Mouse (Mus musculus) limb, embryonic 11.5 days (tissue): ENCODE results near the gene Rec114. TPM values are rescaled to one million over a fixed set of nuclear protein-coding genes. Genes with fewer than 3 reads are reported as not detected.

Source experiments
- ATAC-seq: fragments of 200-750 bp; cut with Nextera tagmentation; 2 replicates; pipeline ENCODE4 v1.8.0; 2017; ENCODE audit warnings: low read depth; ENCODE audit not compliant: insufficient number of reproducible peaks, low FRiP score, low TSS enrichment
- DNase-seq: peaks from one replicate; pipeline ENCODE4 v3.0.0-alpha.2; 2015; ENCODE audit warnings: low spot score
- H3K27ac ChIP-seq: fragments of 300-500 bp; sonication (generic); replicated peaks from 2 replicates; pipeline ENCODE4 v1.5.1; 2014; ENCODE audit warnings: low read depth, mild to moderate bottlenecking, low read length
- H3K27me3 ChIP-seq: fragments of 300-500 bp; sonication (generic); 2 replicates; pipeline ENCODE4 v1.6.1; 2014; ENCODE audit warnings: mild to moderate bottlenecking, low read length, mixed read lengths; ENCODE audit not compliant: control insufficient read depth, insufficient read depth
- H3K36me3 ChIP-seq: fragments of 300-500 bp; sonication (generic); 2 replicates; pipeline ENCODE4 v1.6.1; 2014; ENCODE audit warnings: mild to moderate bottlenecking, low read length, moderate library complexity, mixed read lengths; ENCODE audit not compliant: control insufficient read depth, insufficient read depth
- H3K4me1 ChIP-seq: fragments of 300-500 bp; sonication (generic); 2 replicates; pipeline ENCODE4 v1.6.1; 2014; ENCODE audit warnings: low read length, mixed read lengths; ENCODE audit not compliant: control insufficient read depth, insufficient read depth
- H3K4me2 ChIP-seq: fragments of 300-500 bp; sonication (generic); 2 replicates; pipeline ENCODE4 v1.6.1; 2014; ENCODE audit warnings: low read depth, mild to moderate bottlenecking, moderate library complexity; ENCODE audit not compliant: severe bottlenecking
- H3K4me3 ChIP-seq: fragments of 300-500 bp; sonication (generic); 2 replicates; pipeline ENCODE4 v1.5.1; 2014; ENCODE audit warnings: low read depth, low read length
- H3K9ac ChIP-seq: fragments of 300-500 bp; sonication (generic); 2 replicates; pipeline ENCODE4 v1.6.1; 2014; ENCODE audit warnings: mild to moderate bottlenecking, low read length
- H3K9me3 ChIP-seq: fragments of 300-500 bp; sonication (generic); 2 replicates; pipeline ENCODE4 v1.6.1; 2016; ENCODE audit warnings: low read length; ENCODE audit not compliant: control insufficient read depth
- WGBS: fragments of 180-500 bp; shearing (Covaris S2); extraction: QIAGEN DNeasy Blood & Tissue Kit; methylation state at CpG from one replicate; pipeline ENCODE4 v1.1.7; 2014; 5-methylcytosine and 5-hydroxymethylcytosine counted together
- polyA plus RNA-seq: library from polyadenylated mRNA; unstranded; fragments of >200 nt; fragmentation: Nextera tagmentation; extraction: Ambion mirVana; gene quantifications from 2 replicates; pipeline ENCODE4 v1.2.1, GENCODE M21; 2014

Rec114 gene
- polyA plus RNA-seq, 1 experiment from 2014 or later = 1.4 TPM

DNA sequence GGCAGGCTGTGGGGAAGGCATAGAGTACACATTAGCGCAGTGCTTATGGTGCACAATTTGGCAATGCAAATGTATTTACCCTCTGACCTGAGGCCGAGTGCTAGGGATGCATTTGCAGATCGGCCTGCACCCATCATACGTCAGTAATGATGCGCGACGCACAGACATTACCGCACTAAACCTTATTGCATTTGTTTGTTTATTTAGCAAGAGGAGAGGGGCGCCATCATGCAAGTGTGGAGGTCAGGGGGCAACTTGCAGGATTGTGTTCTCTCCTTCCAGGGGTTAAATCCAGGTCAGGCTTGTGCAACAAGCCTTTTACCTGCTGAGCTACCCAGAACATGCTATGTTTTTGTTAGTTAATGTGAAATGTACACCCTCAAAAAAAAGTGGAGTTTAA, 76.5 kb downstream of the Rec114 start:
- no peaks in the 10 kb centered on the region for H3K4me1 ChIP-seq
- ATAC-seq (no peak), DNase-seq (no peak)
- H3K4me2 ChIP-seq = no peak overlapping the region
- H3K4me3 ChIP-seq = no peak overlapping the region
- H3K9ac ChIP-seq = no peak overlapping the region
- no peaks in the 10 kb centered on the region for H3K9me3 ChIP-seq
- no peaks in the 10 kb centered on the region for H3K27me3 ChIP-seq
- H3K27ac ChIP-seq = no peak overlapping the region
- peaks cover 5% of the 10 kb centered on the region; the same call in 1 of the 2 replicates for H3K36me3 ChIP-seq
- WGBS = 53% methylated on average over 9 of the region's 9 CpGs

DNA sequence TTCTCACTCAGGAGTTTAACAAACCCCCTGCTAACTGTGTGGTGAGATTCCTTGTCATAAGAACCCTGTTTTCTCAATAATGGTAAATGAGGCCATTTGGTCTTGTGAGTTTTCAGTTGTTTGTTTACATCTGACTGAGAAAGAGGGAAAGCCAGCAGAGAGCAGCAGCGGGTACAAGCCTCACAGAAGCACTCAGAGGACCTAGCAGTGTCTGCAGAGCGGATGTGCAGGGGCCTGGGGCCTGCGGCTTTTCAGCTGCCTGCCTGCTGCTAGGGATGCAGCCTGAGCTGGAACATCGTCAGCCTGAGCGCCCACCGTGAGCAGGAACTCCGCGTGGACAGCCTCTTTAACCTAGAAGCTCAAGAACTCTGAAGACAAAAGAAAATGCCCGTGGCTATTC, 77.6 kb downstream of the Rec114 start:
- ATAC-seq (no peak), DNase-seq (no peak)
- no peak overlapping the region for H3K4me2 ChIP-seq
- WGBS = 54% methylated on average over 9 of the region's 9 CpGs
- H3K4me1 ChIP-seq = no peaks in the 10 kb centered on the region
- H3K27me3 ChIP-seq = no peaks in the 10 kb centered on the region
- peaks cover 5% of the 10 kb centered on the region; the same call in 1 of the 2 replicates for H3K36me3 ChIP-seq
- no peak overlapping the region for H3K27ac ChIP-seq
- no peaks in the 10 kb centered on the region for H3K9me3 ChIP-seq
- H3K9ac ChIP-seq = no peak overlapping the region
- H3K4me3 ChIP-seq = no peak overlapping the region

DNA sequence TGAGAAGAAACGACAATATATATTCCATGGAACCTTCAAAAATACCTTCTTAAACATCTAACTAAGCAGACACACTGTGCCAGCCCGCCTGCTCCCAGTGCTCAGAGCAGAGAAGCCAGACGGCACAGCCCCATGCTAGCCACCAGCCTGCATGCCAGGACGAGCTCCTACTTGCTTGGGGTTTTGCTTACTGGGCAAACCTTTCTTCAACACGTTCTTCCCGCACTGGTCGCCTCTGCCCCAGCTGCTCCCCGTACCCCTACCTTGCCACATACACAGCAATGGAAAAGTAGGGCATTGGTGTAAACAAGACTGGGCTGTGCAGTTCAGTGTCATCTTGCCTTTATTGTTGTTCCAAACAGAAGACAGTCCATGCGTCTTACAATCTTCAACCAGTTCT, 78.3 kb downstream of the Rec114 start:
- DNase-seq (no peak), ATAC-seq (no peak)
- WGBS = 84% methylated on average over 9 of the region's 9 CpGs
- H3K9ac ChIP-seq = no peak overlapping the region
- no peak overlapping the region for H3K27ac ChIP-seq
- H3K4me2 ChIP-seq = no peak overlapping the region
- no peaks in the 10 kb centered on the region for H3K4me1 ChIP-seq
- H3K36me3 ChIP-seq = peaks cover 5% of the 10 kb centered on the region; the same call in 1 of the 2 replicates
- H3K27me3 ChIP-seq = no peaks in the 10 kb centered on the region
- no peaks in the 10 kb centered on the region for H3K9me3 ChIP-seq
- H3K4me3 ChIP-seq = no peak overlapping the region

DNA sequence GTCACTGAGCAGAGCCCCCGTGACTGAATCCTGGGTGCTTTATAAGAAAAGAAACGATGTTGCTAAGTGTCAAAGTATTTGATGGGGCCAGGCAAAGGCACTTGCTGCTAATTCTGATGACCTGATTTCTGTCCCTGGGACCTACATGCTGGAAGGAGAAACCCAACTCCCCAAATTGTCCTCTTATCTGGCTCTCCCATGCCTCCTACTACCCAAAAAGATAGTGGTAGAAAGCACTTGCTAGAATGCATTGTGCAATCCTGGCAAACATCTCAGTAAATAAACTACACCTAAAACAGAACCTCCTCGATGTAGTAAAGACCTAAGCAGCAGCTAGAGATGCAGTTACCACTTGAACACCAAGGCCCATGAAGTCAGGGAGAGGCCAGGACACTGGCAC, 81.0 kb downstream of the Rec114 start:
- WGBS = 86% methylated on average over 3 of the region's 3 CpGs
- no peak overlapping the region for H3K4me3 ChIP-seq
- H3K9me3 ChIP-seq = no peaks in the 10 kb centered on the region
- H3K4me2 ChIP-seq = no peak overlapping the region
- no peak overlapping the region for H3K27ac ChIP-seq
- H3K4me1 ChIP-seq = no peaks in the 10 kb centered on the region
- H3K27me3 ChIP-seq = no peaks in the 10 kb centered on the region
- peaks cover 5% of the 10 kb centered on the region; the same call in 1 of the 2 replicates for H3K36me3 ChIP-seq
- no peak overlapping the region for H3K9ac ChIP-seq
- ATAC-seq (no peak), DNase-seq (no peak)

DNA sequence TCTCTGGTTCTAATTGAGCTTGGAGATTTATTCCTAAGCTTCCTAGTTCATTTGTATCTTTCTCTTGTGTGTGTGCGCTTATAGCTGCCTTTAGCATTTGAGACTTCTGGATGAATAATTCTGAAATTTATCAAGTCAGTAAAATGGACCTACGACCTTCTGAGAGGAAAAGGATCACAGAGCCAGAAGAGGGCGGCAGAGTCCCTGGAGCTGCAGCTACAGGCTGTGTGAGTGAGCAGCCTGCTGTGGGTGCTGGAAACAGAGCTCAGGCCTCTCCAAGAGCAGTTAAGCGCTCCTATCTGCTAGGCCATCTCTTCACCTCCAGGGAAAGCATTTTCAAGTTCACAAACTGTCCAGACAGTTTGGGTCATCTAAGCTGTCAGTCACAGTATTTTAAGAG, 81.8 kb downstream of the Rec114 start:
- H3K4me3 ChIP-seq = no peak overlapping the region
- ATAC-seq (no peak), DNase-seq (no peak)
- H3K4me2 ChIP-seq = no peak overlapping the region
- H3K9ac ChIP-seq = no peak overlapping the region
- no peaks in the 10 kb centered on the region for H3K9me3 ChIP-seq
- H3K27me3 ChIP-seq = no peaks in the 10 kb centered on the region
- 85% methylated on average over 4 of the region's 4 CpGs for WGBS
- peaks cover 5% of the 10 kb centered on the region; the same call in 1 of the 2 replicates for H3K36me3 ChIP-seq
- no peak overlapping the region for H3K27ac ChIP-seq
- no peaks in the 10 kb centered on the region for H3K4me1 ChIP-seq

DNA sequence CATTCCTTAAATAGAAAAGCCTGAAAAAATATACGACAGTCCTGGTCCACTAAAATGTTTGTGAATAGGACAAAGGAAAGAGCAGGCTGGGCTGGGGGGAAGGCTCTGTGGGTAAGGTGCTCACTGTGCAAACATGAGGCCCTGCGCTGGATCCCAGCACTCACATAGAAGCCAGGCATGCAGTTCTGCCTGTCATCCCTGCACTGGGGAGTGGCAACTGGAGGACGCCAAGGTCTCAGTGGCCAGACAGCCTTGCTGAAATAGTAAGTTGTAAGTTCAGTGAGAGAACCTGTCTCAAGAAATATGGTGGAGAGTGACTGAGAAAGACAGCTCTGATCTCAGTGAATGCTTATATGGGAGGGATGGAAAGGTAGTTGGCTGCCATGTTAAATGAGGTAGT, 83.1 kb downstream of the Rec114 start:
- H3K9me3 ChIP-seq = no peaks in the 10 kb centered on the region
- peaks cover 3% of the 10 kb centered on the region; the same call in 1 of the 2 replicates for H3K36me3 ChIP-seq
- no peaks in the 10 kb centered on the region for H3K27me3 ChIP-seq
- no peaks in the 10 kb centered on the region for H3K4me1 ChIP-seq
- no peak overlapping the region for H3K9ac ChIP-seq
- DNase-seq = no peak
- 93% methylated on average over 3 of the region's 3 CpGs for WGBS
- ATAC-seq = no peak
- H3K4me2 ChIP-seq = no peak overlapping the region
- no peak overlapping the region for H3K4me3 ChIP-seq
- H3K27ac ChIP-seq = no peak overlapping the region

DNA sequence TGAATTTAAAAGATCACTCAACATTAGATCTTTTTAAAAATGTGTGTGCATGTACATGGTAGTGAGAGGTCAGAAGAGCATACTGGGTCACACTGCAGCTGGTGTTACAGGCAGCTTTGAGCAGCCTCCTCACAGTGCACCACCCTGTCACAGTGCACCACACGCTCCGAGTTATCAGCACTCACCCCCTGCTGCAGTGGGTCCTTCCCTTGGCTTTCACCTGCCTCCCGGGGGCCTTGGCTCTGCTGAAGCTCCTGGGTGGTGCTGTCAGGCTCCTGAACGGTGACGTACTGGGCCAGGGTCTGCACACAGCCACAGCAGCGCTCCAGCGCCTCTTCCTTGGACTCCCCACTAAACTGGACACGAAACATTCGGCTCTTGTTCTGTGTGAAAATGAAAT, 83.8 kb downstream of the Rec114 start:
- no peak overlapping the region for H3K27ac ChIP-seq
- 90% methylated on average over 9 of the region's 9 CpGs for WGBS
- H3K4me3 ChIP-seq = no peak overlapping the region
- no peak overlapping the region for H3K9ac ChIP-seq
- ATAC-seq = no peak
- no peaks in the 10 kb centered on the region for H3K4me1 ChIP-seq
- no peaks in the 10 kb centered on the region for H3K27me3 ChIP-seq
- peaks cover 3% of the 10 kb centered on the region; the same call in 1 of the 2 replicates for H3K36me3 ChIP-seq
- H3K4me2 ChIP-seq = no peak overlapping the region
- DNase-seq = no peak
- no peaks in the 10 kb centered on the region for H3K9me3 ChIP-seq

DNA sequence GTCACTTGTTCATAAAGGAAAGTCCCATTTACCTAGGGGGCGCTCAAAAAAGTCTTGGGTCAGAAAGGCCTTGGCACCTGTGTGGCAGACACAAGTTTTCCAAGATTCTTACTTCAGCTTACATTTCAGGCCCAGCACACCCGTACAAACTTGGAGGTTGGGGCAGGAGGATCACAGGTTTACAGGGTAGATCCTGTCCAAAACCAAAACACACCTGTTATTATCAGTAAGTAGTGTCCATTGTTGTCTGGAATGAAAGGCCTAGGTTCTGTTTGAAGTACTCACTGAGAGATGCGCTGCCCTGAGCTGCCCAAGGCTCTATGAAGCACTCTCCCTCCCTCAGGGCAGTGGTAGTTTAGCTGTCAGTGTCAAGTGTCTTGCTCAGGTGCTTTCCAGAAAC, 84.4 kb downstream of the Rec114 start:
- no peak overlapping the region for H3K27ac ChIP-seq
- 77% methylated on average over 3 of the region's 3 CpGs for WGBS

DNA sequence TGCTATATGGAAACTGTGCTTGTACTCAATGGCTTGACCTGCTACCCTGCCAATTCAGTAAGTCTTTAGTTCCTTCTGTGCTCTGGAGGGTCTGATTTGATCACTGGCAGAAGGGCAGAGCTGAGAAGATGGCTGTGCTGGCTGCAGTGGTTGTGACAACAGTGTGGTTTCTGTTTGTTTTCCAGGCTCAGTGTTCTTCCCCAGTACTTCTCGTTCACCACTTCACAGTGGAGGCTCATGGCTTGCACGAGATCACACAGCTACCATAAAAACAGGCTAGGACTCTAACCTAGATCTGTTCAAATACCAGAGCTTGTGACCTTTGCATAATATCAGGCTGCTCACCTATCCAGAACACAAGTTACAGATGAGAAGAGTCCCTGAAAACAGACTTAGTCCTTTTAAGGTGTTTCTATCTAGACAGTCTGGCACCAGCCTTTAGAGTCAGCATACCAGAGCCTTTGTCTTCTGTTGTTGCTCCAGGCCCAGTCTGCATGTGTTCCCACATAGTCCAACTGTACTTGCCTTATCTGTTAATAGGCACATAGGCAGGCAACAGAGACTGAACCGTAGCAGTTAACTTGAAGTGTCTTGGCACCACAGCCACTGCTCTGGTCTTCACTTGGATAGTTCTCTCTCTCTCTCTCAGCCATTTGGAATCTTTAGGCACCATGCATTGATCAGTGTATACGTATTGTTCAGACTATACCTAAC, 85.0 kb downstream of the Rec114 start:
- H3K36me3 ChIP-seq = no peaks in the 10 kb centered on the region; the same call in 1 of the 2 replicates
- ATAC-seq = no peak
- no peak for DNase-seq
- no peaks in the 10 kb centered on the region for H3K4me1 ChIP-seq
- no peak overlapping the region for H3K4me3 ChIP-seq
- H3K9me3 ChIP-seq = no peaks in the 10 kb centered on the region
- H3K9ac ChIP-seq = no peak overlapping the region
- no peak overlapping the region for H3K4me2 ChIP-seq
- H3K27ac ChIP-seq = no peak overlapping the region
- WGBS = 87% methylated on average over 4 of the region's 4 CpGs
- no peaks in the 10 kb centered on the region for H3K27me3 ChIP-seq

More for the DNA sequence above, 84.4 kb downstream of the Rec114 start:
- no peak overlapping the region for H3K9ac ChIP-seq
- no peaks in the 10 kb centered on the region for H3K27me3 ChIP-seq
- ATAC-seq = no peak
- peaks cover 3% of the 10 kb centered on the region; the same call in 1 of the 2 replicates for H3K36me3 ChIP-seq
- H3K4me1 ChIP-seq = no peaks in the 10 kb centered on the region
- H3K4me3 ChIP-seq = no peak overlapping the region
- H3K4me2 ChIP-seq = no peak overlapping the region
- DNase-seq = no peak
- H3K9me3 ChIP-seq = no peaks in the 10 kb centered on the region
